Mouse (Mus musculus) monocyte, adult 2 months (primary cell): Measurements from ENCODE around the gene Nav2.
A peak's percentile ranks its signal among the peaks of the same experiment; 100 is the strongest.

Source experiments
- DNase-seq, 2 experiments: peaks; one replicate each; pipeline ENCODE4 v3.0.0; 2022; ENCODE audit warnings: low spot score in 2 of 2, low read depth in 1 of 2

The Nav2 gene

DNA sequence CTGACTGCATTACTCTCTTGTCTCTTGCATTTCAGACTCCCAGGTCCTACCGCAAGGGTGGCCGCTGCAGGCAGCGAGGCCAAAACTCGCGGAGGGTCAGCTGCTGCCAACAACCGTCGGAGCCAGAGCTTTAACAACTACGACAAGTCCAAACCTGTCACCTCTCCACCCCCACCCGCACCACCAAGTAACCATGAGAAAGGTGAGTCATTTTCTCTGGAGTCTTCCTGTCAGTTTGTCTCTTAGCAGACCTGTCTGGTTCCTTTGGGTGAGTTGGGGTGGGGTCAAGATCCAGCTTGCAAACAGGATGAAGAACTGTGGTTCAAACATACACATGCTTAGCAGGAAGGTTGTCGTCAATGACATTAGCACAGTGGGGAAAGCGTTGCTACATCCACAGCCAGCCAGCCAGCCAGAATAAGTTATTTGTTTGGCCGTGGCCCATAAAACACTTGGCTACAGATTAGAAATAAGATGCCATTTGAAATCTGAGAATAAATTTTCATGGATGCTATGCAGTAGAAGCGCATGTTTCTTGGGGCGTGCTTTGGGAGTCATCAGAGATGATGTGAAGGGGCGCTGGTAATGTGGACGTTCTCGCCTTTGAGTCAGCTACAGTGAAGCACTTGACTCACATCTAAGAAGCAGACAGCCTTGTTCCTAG lies 511.8 kb downstream of the Nav2 start:
- no peak for DNase-seq

GRCm38 (mm10) chr7:49421261-49421660 lies 512.7 kb downstream of the Nav2 start:
- no peak for DNase-seq

GRCm38 (mm10) chr7:49423943-49424342 lies 515.4 kb downstream of the Nav2 start:
- no peak for DNase-seq

GRCm38 (mm10) chr7:49426060-49426459 lies 517.5 kb downstream of the Nav2 start:
- no peak for DNase-seq

- DNase-seq = no peak
These were observed 519.3 kb downstream of the Nav2 start for GRCm38 (mm10) chr7:49427843-49428242.

DNA sequence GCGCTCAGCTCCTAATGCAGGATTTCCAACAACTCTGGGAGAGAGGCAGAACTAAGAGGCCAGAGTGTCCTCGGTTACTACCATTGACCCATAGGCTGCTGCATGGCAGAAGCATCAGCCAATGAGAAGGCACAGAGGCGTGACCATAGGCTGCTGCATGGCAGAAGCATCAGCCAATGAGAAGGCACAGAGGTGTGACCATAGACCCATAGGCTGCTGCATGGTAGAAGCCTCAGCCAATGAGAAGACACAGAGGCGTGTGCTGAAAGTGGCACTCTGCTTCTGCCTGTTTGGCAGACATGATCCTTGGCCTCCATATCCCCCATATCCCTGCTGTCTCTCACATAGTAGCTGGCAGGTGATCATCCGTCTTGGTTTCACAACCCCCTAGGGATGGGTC lies 520.4 kb downstream of the Nav2 start:
- DNase-seq = no peak

DNA sequence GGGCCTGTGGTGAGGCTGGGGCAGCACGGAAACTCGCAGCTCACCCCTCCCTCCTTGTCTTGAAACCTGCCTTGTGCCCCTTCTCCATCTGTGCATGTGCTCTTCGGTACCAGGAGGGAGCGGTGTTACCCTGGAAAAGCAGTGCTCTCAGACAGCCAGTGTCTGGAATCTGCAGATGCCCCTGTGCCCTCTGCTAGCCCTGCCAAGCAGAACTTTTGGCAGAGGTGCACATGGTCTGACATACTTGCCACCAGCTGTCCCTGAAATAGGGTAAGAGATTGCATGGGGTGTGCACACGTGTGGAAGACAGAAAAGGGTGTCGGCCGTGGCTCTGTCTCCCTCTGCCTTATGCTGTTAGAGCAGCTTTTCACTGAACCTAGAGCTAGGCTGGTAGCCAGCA lies 522.3 kb downstream of the Nav2 start:
- DNase-seq = no peak

DNA sequence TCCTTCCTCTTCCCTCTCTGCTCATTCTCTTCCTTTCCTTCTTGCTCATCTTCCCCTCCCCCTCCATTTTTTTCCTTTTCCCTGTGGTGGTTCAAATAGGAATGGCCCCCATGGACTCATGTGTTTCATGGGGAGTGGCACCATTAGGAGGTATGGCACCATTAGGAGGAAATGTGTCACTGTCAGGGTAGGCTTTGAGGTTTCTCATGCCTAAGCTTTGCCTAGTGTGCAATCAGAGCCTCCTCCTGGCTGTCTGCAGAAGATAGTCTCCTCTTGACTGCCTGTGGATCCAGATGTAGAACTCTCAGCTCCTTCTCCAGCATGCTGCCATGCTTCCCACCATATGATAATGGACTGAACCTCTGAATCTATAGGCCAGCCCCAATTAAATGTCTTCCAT lies 525.4 kb downstream of the Nav2 start:
- no peak for DNase-seq

- no peak for DNase-seq
These were observed 528.0 kb downstream of the Nav2 start for GRCm38 (mm10) chr7:49436492-49436891.

DNA sequence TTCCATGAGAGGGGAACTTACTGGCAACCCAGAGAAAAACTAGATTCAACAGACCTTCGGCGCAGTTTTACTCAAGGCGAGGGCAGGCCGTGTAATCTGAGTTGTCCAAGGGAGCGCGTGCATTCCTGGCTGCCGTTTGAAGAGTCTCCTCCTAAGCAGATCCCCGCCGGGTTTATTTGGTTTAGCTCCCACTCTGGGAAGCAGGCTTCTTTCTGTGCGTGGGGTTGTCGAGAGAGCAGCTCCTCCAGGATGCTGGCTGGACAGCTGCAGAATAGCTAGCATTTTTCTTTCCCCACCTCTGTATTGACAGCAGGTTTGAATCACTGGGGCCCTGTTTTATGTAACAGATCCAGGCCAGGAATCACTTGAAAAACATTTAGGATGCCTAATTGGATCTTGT lies 529.4 kb downstream of the Nav2 start:
- DNase-seq = no peak

DNA sequence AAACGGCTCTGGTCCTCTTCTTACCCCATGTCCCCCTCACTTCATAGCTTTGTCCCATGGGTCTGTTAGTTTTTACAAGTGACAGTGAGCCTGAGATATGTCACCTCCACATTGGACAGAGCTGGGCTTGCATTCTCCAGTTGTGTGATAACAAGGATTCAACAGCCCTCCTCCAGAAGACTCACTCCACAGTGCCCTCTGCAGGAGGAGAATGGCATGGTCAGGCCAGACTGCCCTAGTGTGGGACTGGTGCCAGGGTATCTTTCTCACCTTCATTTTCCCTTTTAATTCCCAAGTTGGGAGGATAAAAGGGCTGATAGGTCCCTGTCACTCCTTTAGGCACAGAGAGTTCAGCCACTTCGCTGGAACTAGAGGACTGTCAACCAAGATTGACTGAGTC lies 530.6 kb downstream of the Nav2 start:
- no peak for DNase-seq

DNA sequence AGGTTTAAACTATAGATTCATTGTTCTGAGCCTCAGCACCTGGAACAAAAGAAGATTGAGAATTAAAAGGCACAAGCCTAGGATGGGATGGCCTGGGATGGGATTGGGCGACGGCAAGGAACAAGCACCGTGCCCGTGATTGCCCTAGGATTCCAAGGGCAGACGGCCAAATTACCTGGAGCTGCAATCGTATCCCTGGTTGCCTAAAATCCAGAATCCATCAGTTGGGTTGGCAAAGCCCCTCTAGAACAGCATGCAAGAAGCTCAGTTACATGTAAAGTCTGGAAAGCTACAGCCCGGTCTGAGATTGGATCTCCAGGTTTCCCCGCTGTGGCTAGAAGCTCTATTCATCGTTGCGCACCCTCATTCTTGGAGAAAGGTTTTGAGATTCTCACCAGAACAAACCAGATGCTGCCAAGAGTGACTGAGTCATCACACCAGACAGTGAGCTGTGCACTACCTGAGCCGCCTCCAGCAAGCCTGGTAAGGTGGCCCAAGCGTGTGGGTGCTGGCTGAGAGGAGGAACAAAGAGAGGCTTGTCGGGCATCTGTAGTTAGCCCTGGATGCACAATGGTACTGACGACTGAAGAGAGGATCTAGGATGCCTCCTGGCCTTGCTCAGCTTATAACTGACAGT lies 531.9 kb downstream of the Nav2 start:
- DNase-seq = no peak

GRCm38 (mm10) chr7:49442174-49442573 lies 533.7 kb downstream of the Nav2 start:
- no peak for DNase-seq

DNA sequence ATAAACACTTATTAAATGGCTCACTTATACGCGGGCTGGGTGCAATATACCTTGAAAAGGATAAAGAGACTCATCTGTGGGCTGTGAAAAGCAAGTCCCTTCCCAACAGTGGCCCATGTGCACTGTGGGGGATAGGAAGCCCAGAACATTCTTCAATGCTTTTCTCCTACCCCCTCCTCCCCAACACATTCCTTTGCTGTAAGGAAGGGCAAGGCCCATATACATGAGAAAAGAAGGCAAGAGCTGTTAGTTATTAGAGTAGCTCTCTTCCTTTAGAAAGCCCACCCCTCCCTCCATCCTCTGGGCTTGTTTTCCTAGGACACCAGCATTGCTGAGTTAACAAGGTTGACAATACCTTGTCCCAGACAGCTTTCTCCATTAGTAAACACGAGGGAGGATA lies 540.1 kb downstream of the Nav2 start:
- no peak for DNase-seq

DNA sequence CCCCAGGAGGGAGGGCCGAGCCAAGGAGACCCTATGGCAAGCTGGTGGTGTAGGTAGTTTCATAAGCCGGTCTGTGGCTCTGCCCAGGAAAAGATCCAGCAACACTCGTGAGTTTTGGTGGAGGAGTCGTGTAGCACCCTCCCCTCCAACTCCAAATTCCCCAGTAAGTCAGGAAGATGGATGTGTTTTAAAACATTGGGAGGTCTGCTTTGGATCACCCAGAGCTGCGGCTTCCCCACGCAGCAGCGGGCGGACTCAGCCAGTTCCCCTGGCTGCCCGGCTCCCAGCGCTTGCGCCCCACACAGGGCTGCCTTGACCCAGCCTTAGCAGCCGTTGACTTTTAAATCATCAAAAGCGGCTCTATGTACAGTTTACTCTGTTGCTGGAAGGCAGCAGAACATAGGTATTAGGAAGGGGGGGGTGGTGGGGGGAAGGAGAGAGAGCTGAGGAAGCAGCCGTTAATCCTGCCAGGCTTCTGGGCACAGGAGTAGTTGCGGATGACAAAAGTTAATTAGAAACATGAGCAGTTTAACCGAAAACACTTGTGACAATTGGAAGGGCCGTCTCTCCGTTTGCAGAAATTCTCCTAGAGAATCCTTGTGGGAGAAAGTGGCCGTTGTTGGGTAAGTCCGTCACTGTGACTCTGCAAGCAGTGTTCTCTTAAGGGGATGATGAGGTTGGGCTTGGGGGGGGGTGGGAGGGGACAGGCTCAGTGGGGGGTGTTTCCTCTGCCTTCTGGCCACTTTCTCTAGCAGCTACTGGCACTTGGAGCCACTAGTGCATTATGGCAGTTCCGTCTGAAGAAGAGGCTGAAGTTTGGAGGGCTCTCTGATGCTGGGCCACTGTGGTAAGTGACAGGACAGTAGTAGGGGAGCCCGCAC lies 542.0 kb downstream of the Nav2 start:
- DNase-seq = no peak

GRCm38 (mm10) chr7:49451240-49451639 lies 542.7 kb downstream of the Nav2 start:
- DNase-seq = no peak

DNA sequence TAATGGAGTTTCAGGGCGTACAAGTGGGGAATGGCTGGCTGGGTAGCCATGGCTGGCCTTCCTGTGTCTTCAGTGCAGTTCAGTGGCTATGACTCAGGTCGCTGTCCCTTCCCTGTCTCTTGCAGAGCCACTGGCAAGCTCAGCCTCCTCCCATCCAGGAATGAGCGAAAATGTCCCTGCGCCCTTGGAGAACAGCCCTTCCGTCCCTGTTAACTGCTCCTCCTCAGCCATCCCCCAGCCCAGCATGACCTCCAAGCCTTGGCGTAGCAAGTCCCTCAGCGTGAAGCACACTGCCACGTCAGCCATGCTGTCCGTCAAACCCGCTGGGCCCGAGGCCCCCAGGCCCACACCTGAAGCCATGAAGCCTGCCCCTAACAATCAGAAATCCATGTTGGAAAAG lies 543.8 kb downstream of the Nav2 start:
- DNase-seq = no peak

DNA sequence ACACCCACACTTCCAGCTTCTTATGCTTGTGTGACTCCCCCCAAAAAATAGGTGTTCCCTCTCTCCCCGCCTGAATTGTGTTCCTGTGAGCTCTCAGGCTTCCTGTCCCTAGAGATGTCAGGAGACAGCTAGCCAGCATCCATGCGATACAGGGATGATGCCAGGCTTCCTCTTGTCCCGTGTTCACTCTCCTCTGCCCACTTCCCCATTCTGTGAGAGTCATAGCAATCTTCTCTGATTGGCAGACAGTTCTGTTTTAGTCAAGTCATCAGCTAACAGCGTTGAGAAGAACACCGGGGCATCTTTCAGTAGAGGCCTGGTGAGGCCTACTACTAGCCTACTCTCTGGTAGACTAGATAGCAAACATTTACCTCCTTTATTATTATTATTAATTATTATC lies 546.1 kb downstream of the Nav2 start:
- DNase-seq = peak; percentile 45 to 51

- no peak for DNase-seq
These were observed 547.6 kb downstream of the Nav2 start for GRCm38 (mm10) chr7:49456148-49456547.

GRCm38 (mm10) chr7:49457398-49457797 lies 548.9 kb downstream of the Nav2 start:
- DNase-seq = no peak

DNA sequence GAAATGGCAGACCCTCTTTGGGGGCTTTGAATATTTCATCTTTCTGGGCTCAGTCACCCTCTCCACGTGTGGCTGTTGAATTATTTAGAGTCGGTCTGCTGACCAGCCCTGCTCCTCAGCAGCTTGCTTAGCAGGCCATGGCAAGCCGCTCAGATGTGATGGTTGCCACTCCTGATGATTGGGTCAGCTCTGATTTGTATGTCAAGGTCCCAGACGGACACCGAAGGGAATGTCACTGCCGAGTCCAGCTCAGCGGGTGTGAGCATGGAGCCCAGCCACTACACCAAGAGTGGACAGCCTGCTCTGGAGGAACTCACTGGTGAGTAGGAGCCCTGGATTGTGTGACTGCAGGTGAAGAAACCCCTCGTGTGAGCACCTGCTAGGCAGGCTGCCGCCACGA lies 549.4 kb downstream of the Nav2 start:
- no peak for DNase-seq

DNA sequence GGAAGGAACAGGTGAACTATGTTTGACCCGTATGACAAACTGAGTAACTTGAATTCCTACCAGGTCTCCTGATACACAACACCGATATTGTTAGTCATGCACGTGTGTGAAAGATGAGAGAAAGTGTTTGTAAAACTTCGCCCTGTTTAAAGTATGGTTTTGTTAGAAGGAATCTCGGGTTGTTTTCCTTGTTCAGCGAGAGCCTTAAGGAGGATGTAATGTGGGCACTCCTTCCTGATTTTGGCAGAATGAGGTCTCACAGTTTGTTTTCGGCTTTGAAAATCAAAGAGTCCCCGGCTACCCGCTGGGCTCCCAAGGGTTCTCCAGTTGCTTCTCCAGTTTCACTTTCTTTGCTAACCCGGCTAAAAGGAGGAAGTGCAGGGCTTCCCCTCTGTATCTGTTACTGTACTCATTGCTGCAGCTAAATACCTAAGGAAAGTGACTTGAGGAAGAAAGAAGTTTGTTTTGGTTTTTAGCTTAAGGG lies 553.9 kb downstream of the Nav2 start:
- peak; percentile 39 to 62 for DNase-seq
